Mouse (Mus musculus) ovary, postnatal 14 days (tissue): ENCODE measurements at regions not wholly inside any gene's neighbourhood (a gene's known extent, or its start where the extent isn't known, plus 50 kb on each side); places are given as distances from the start of the nearest gene placed in this dataset.

Experiments
- DNase-seq: peaks from one replicate; pipeline ENCODE4 v3.0.0; 2022; ENCODE audit warnings: low spot score

- DNase-seq = no peak
These were observed 182.9 kb downstream of the Rap2a start for GRCm38 (mm10) chr14:120661111-120661510.

GRCm38 (mm10) chr14:120669665-120670064 is 191.4 kb downstream of the Rap2a start:
- no peak for DNase-seq

GRCm38 (mm10) chr14:120675752-120676151 is 197.5 kb downstream of the Rap2a start:
- DNase-seq = no peak

GRCm38 (mm10) chr14:120678533-120678932 is 200.3 kb downstream of the Rap2a start:
- DNase-seq = no peak

- DNase-seq = no peak
These were observed 200.8 kb downstream of the Rap2a start for GRCm38 (mm10) chr14:120679072-120679471.

- no peak for DNase-seq
These were observed 202.0 kb downstream of the Rap2a start for GRCm38 (mm10) chr14:120680272-120680671.

- no peak for DNase-seq
These were observed 207.0 kb downstream of the Rap2a start for GRCm38 (mm10) chr14:120685263-120685662.

DNA sequence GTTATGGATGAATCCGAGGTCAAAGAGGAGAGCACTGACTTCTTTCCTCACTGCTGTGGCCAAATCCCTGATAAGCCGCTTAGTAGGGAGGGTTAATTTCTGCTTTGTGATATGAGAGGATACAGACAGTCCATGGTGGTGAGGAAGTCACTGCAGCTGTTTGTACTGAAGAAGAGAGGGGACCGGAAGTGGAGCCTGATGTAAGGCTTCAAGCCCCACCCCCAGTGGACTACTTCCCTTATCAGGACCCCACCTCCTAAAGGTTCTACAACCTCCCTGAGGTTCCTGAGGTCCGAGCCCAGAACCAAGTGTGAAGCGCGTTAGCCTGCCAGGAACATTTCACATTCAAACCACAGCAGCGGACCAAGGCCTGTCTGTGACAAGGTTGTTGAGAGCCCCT is 207.6 kb downstream of the Rap2a start:
- no peak for DNase-seq

- DNase-seq = no peak
These were observed 208.5 kb downstream of the Rap2a start for GRCm38 (mm10) chr14:120686751-120687150.

DNA sequence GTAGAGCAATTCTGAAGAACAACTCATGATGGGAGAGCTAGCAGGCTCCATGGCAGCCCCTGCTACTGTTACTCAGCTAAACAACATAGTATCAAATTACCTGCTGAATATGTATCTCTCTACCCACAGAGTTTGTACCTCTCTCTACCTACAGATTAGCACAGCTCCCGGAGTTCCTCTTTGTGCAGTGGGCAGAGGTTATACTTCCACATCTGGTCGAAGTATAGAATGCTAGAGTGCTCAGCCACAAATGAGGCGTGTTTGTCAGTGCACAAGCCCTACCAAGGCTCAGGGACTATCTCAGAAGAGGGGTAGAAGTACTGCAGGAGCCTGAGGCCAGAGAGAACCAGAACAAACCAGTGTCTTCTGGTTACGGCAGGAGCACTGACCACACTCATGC is 211.6 kb upstream of the Ipo5 start:
- no peak for DNase-seq

GRCm38 (mm10) chr14:120705301-120705801 is 205.7 kb upstream of the Ipo5 start:
- DNase-seq = no peak

- no peak for DNase-seq
These were observed 200.2 kb upstream of the Ipo5 start for GRCm38 (mm10) chr14:120710782-120711181.

DNA sequence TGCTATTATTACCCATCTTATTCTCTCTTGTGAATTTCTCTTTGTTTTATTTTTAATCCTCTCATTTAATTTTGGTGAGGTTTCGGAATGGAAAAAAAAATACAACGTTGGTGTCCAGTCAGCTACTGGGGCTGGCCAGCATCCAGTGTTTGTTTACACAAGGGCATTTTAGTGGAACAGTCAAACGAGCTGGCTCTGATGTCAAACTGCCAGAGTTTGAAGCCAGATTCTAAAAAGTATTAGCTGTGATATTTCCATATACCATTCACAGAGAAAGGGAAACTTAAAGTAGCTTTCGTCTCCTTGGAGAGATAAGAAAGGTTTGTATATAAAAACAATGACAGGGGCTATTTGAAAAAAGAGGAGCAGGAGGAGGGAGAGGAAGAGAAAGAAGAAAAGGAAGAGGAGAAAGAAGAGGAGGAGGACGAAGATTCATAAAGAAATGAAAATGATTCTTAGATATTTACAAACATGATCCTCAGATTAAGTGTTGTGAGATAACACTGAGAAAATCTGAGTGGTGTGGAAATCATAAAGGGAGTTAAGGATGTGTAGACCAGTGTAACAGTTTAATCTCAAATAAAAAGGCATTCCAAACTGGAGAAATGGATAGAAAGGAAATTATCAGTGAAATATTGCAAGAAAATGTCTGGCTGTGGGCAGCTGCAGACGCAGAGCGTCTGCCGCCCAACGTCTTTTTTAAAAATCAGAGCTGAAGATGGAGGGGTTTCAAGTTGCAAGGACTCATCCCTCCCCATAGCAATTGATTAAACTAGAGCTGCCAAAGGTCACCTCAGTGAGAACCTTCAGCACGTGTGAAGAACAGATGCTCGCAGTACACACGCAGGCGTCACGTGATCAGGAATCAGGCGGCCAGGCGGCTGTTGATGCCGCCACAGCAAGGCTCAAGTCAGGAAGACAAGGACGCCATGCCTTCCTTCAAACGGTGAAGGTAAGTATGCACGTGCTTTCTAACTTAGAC is 190.3 kb upstream of the Ipo5 start:
- no peak for DNase-seq

DNA sequence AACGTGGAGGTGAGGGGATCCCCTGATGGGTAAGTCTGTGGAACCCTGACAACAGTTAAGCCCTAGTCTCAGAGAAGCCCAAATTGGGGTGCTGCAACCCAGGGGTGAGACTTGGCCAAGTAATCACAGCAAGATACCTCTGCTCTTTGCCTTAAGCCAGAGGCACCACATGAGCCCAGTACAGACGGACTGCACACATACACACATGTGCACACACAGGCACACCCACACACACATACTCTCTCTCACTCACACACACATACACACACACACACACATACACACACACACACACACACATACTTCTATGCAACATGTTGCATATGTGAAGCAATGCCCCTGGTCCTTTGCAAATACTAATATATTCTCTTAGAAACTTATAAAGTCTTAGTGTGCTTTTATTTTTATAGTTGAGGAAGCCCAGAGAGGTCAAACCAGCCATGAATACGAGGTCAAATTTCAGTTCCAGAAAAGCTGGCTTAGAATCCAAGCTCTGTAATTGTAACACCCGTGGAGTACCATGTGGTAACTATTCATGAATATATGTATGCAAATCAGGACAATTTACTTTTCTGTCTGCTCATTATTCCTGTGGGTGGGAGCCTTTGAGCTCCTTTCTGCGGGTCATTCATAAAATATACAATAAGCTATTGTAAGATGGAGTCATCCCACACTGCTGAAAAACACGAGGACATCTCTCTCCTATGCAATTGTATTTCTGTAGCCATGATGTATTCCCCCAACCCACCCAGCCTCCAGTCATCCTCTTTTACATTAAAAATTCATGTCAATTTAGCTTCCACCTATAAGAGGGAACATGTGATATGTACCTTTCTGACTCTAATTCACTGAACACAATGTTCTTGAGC is 189.2 kb upstream of the Ipo5 start:
- no peak for DNase-seq

DNA sequence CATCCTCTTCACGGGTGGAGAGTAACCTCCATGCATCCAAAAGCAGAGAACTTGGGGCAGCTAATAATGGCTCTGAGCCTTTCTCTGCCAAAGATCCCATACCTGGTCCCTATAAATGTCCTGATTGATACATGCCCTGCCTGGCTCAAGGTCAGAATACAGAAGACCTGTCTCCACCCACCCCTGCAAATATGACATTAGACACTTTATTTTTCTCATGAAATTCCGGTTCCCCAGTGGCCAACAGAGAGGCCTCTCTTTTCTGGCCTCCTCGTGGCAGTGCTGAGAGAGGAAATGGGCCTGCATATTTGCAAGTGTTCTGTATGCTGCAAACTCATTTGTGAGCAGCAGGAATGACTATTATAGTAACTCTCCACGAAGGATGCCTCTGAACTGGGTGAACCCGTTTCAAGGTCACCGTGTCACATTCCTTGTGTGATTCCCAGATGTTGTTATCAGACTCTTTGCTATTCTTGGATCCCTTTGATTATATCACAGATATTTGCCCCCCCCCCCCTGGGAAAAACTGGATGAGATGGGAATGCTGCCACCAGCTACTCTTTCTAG is 188.4 kb upstream of the Ipo5 start:
- no peak for DNase-seq

DNA sequence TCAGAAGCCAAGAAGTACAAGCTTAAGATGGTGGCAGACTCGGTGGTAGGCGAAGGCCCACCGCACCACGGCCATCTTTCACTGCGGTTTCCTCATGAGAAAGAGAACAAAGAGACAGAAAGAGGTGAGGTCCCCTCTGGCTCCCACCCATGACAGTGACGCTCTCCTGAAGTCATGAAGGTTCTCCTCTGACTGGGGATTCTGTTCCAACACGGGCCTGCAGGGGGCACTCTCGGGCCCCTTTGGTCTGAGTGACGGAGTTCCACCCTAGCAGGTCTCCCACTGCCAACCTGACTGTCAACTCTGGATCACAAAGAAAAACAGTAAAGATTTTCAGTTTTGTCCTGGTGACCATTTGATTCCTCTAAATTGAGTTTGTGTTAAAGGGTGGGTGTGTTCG is 182.9 kb upstream of the Ipo5 start:
- no peak for DNase-seq

DNA sequence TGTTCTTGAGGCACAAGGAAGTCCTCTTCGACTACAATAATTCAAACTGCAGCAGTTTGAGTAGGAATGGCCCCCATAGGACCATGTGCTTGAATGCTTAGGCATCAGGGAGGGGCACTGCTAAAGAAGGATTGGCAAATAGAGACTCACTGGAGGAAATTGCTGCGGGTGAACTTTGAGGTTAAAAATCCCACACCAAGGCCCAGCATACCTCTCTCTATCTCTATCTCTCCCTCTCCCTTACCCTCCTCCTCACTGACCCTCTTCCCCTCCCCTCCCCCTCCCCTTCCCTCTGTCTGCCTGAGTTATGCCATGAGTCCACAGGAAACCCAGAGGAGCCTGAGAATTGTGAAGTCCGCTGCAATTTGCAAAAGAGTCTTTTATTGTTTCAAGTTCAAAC is 180.8 kb upstream of the Ipo5 start:
- DNase-seq = no peak

DNA sequence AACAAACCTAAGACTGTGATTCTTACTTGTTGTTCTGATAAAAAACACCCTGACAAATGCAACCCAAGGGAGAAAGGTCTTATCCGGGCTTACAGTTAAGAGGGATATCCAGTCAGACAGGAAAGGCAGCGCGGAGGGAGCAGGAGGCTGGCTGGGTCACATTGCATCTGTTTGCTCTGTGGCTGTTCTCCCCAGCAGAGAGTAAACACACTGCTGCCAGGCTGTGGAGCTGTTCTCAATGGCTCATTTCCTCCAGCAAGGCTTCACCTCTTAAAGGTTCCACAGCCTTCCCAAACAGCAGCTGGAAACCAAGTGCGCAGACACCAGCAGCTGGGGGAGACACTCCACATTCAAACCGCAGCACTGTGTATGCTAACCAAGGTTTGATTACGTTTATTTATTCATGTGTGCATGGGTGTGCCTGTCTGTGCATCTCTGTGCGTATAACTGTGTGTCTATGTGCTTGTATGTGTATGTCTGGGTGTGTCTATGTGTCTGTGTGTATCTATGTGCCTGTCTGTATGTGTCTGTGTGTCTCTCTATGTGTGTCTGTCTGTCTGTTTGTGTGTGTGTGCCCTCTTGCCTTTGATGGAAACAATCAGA is 179.2 kb upstream of the Ipo5 start:
- DNase-seq = no peak

DNA sequence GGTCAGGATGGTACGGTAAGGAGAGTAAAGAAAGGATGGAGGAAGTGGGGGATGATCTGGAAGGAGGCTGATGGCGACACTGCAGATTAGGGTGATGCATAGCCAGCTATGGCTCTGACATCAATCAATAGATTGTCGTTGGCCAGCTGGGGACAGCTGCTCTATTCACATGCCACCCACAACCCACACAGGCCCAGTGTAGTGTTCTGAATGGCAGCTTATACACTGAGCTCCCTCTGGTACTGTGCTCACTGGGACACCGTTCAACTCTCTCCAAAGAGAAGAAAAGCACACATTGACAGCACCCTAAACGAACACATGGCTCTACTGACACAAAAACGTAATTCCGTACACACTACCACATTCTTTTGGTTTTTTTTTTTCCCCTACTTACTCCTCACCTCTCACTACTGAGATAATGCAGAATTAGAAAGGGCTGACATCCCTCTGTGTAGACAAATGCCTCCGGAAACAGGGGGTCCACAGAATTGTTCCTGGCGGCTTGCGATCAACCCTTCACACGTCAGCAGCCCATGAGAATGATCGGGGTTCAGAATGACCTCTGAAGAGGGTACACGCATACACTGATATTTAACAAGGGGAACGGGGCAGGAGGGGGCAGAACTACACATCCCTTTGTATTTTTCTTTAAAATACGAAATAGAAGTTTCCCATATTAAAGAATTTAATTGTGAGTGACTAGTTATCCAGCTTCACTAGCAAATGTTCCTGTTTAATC is 178.5 kb upstream of the Ipo5 start:
- no peak for DNase-seq

GRCm38 (mm10) chr14:120741492-120742054 is 169.5 kb upstream of the Ipo5 start:
- no peak for DNase-seq

DNA sequence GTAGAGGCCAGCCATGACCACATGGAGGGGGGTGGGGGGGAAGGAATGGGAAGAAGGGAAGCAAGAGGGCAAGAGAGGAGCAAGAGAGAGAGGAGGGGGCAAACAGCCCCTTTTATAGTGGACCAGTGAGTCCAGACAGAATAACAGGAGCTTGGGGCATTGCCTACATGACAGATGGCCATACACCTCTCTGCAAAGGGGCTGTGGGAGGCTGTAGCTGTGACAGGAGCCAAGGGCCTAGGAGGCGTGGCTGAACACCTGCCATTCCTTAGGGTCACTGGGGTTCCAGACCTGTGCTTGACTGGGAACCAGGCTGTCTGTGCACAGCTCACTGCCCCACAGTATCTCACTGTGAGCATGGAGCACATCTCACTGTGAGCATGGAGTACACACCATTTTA is 157.0 kb upstream of the Ipo5 start:
- no peak for DNase-seq
